Mouse (Mus musculus) intestine, embryonic 15.5 days (tissue): ENCODE data around the gene Vtn. TPM values are rescaled to one million over a fixed set of nuclear protein-coding genes. Genes with fewer than 3 reads are reported as not detected.
A peak's percentile ranks its signal among the peaks of the same experiment; 100 is the strongest.

ENCODE experiments used
- ATAC-seq: fragments of 200-750 bp; cut with Nextera tagmentation; 2 replicates; pipeline ENCODE4 v1.8.0; 2017; ENCODE audit warnings: moderate TSS enrichment, moderate library complexity
- H3K27ac ChIP-seq: fragments of 300-500 bp; sonication (generic); 2 replicates; pipeline ENCODE4 v1.5.1; 2015; ENCODE audit warnings: mild to moderate bottlenecking, inconsistent platforms
- H3K27me3 ChIP-seq: fragments of 300-500 bp; sonication (generic); replicated peaks from 2 replicates; pipeline ENCODE4 v1.6.1; 2015; ENCODE audit warnings: inconsistent platforms
- H3K36me3 ChIP-seq: fragments of 300-500 bp; sonication (generic); 2 replicates; pipeline ENCODE4 v1.6.1; 2015; ENCODE audit warnings: inconsistent platforms
- H3K4me1 ChIP-seq: fragments of 300-500 bp; sonication (generic); replicated peaks from 2 replicates; pipeline ENCODE4 v1.6.1; 2015; ENCODE audit warnings: inconsistent platforms
- H3K4me2 ChIP-seq: fragments of 300-500 bp; sonication (generic); replicated peaks from 2 replicates; pipeline ENCODE4 v1.6.1; 2015; ENCODE audit warnings: mild to moderate bottlenecking, inconsistent platforms
- H3K4me3 ChIP-seq: fragments of 300-500 bp; sonication (generic); replicated peaks from 2 replicates; pipeline ENCODE4 v1.5.1; 2015; ENCODE audit warnings: inconsistent platforms
- H3K9ac ChIP-seq: fragments of 300-500 bp; sonication (generic); 2 replicates; pipeline ENCODE4 v1.6.1; 2015; ENCODE audit warnings: inconsistent platforms
- H3K9me3 ChIP-seq: fragments of 300-500 bp; sonication (generic); 2 replicates; pipeline ENCODE4 v1.6.1; 2016; ENCODE audit warnings: inconsistent platforms
- WGBS: fragments of 180-500 bp; shearing (Covaris S2); methylation state at CpG from one replicate; pipeline ENCODE4 v1.1.7; 2015; 5-methylcytosine and 5-hydroxymethylcytosine counted together
- polyA plus RNA-seq: library from polyadenylated mRNA; unstranded; fragments of >200 nt; fragmentation: Nextera tagmentation; extraction: Ambion mirVana; gene quantifications from 2 replicates; pipeline ENCODE4 v1.2.1, GENCODE M21; 2015

The Vtn gene
- polyA plus RNA-seq, 1 experiment from 2014 or later = 22.4 TPM

DNA sequence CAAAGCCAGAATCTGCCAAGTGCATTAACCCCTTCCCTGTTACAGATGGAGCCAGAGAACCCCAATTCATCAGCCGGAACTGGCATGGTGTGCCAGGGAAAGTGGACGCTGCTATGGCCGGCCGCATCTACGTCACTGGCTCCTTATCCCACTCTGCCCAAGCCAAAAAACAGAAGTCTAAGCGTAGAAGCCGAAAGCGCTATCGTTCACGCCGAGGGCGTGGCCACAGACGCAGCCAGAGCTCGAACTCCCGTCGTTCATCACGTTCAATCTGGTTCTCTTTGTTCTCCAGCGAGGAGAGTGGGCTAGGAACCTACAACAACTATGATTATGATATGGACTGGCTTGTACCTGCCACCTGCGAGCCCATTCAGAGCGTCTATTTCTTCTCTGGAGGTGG lies 2.6 kb downstream of the Vtn start:
- 76% methylated on average over 20 of the region's 20 CpGs for WGBS
- no peak overlapping the region for H3K4me2 ChIP-seq
- ATAC-seq = no peak

DNA sequence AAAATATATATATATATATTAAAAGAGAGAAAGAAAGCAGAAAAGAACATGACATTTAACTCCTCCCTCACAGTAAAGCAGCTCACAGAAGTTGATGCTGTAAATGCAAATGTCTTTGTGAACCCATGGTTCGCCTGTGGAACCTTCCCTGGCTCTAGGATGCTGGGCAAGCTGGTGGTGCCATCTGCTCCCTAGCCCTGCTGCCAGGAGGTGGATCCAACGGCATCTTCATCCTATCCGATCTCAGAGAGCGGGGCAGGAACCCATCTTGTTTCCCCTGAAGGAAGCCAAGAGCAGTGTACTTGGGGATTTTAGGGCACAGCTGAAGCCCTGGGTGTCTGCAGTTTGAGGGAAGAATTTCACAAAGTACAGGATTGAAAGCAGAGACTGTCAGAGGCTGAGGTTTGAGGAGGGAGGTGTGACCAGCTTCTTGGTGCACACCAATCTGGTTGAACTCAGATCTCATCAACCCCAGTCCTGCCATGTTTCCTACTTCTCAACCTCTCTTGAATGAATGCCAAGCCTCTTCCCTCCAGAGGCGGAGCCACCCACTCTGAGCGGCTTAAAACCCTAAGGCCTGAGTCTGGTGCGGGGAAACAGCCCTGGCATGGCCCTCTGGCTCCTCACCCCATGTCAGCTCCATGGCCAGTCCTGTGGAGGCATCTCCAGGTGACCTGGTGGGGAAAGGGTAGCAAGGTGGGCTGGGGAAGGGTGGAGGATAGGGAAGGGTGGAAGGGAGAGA lies 4.2 kb downstream of the Vtn start, which contains the start of gene Sebox:
Sebox (plus strand) TSS at position 539 of the 742 bp plus-strand sequence.
- H3K4me2 ChIP-seq = no peak within 1 kb of the TSS
- 74% methylated on average over 7 of the region's 7 CpGs for WGBS

More for the DNA sequence above, 2.6 kb downstream of the Vtn start:
- Histone ChIP-seq H3K27me3 (peaks cover 12% of the 10 kb centered on the region), H3K9me3 (no peaks in the 10 kb centered on the region), H3K9ac (no peak overlapping the region), H3K27ac (no peak overlapping the region), H3K4me1 (peaks cover 10% of the 10 kb centered on the region; the same call in 1 of the 2 replicates), H3K36me3 (no peaks in the 10 kb centered on the region), H3K4me3 (no peak overlapping the region)

DNA sequence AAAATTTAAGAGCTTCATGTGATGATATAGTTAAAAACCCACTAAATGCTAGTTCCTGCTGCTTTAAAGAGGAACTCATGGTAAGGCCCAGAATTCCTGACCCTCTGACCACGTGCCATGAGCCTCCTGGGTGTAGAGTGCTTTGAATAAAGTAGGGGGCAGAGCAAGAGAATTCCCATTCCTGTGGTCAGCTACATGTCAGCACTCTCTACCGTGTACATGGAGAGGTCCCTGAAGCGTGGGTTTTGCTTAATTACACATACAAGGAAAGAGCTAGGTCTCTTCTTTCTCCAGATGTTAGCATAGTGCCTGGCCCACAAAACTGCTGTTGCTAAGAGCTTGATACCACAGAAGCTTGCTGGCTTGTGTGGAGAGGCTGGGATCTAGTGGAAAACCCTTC lies 6.5 kb downstream of the Vtn start:
- WGBS = 77% methylated on average over 3 of the region's 3 CpGs
- H3K4me2 ChIP-seq = no peak overlapping the region
- no peak overlapping the region for H3K27ac ChIP-seq
- ATAC-seq = no peak
- no peak overlapping the region for H3K4me3 ChIP-seq
- 0 out of 2 replicates have a peak, but pooled peaks cover 3% of the 10 kb centered on the region for H3K4me1 ChIP-seq
- no peak overlapping the region for H3K9ac ChIP-seq
- peaks cover 11% of the 10 kb centered on the region; the same call in 1 of the 2 replicates for H3K36me3 ChIP-seq
- no peaks in the 10 kb centered on the region; the same call in 1 of the 2 replicates for H3K27me3 ChIP-seq
- H3K9me3 ChIP-seq = no peaks in the 10 kb centered on the region

More for the DNA sequence above, 4.2 kb downstream of the Vtn start, which contains the start of gene Sebox:
- no peak within 1 kb of the TSS for H3K9ac ChIP-seq
- ATAC-seq = no peak
- no peak within 1 kb of the TSS for H3K4me3 ChIP-seq
- H3K4me1 ChIP-seq = 0 out of 2 replicates have a peak, but pooled peaks cover 3% of the 10 kb centered on the region
- peaks cover 4% of the 10 kb centered on the region for H3K27me3 ChIP-seq
- no peak within 1 kb of the TSS for H3K27ac ChIP-seq
- peaks cover 7% of the 10 kb centered on the region; the same call in 1 of the 2 replicates for H3K36me3 ChIP-seq
- no peaks in the 10 kb centered on the region for H3K9me3 ChIP-seq

DNA sequence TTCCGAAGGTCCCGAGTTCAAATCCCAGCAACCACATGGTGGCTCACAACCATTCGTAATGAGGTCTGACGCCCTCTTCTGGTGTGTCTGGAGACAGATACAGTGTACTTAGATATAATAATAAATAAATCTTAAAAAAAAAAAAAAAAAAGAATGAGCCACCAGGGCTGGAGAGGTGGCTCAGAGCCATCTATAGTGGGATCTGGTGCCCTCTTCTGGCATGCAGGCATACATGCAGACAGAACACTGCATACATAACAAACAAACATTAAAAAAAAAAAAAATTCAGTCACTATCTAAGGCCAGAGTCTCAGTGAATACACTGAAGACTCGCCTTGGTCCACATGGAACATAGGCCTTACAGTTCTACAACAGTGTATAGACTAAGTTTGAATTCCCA lies 10.3 kb downstream of the Vtn start:
- H3K9me3 ChIP-seq = no peaks in the 10 kb centered on the region
- peaks cover 12% of the 10 kb centered on the region for H3K4me1 ChIP-seq
- H3K27me3 ChIP-seq = no peaks in the 10 kb centered on the region
- H3K9ac ChIP-seq = no peak overlapping the region
- WGBS = 77% methylated on average over 5 of the region's 5 CpGs
- no peak for ATAC-seq
- H3K4me2 ChIP-seq = no peak overlapping the region
- no peak overlapping the region for H3K27ac ChIP-seq
- peaks cover 11% of the 10 kb centered on the region; the same call in 1 of the 2 replicates for H3K36me3 ChIP-seq
- H3K4me3 ChIP-seq = no peak overlapping the region

DNA sequence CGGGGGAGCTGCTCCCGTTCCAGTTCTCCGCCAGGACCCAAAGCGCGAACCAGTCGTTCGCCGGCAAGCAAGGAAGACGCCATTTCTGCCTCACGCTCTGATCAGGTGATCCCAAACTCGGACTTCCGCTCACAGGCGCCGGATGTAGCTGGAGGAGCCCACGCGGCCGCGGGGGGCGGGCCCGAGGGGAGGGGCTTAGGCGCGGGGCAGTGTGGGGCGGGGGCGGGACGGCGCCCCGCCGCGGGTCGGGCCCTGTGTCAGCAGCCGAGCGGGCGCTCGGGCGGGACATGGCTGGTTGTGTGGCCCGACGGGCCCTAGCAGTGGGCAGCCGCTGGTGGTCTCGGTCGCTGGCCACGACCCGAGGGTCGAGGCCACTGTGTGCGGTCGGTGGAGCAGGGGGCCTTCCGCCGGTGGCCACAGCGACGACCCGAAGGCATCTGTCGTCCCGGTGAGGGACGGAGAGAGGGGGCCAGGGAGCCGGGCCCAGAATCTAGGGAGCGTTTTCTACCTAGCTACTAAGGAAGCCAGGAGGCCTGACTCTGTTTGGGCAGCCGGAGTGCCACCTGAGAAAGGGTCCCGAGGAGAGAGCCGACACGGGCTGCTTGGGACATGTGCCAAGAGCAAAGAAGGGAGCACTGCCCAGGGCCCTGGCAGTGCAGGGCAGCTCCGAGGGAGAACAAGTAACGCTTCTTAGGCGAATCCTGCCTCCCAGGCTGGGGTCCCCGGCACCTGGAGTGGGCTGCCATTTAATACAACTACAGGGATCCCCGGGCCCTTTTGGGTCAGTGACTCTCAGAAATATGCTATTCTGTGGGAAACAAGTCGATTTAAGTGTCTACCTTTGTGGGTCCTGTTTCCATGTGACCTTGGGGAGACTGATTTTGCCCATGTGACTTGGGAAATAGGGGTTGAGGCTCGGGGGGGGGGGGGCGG lies 13.4 kb downstream of the Vtn start, which contains the start of the genes Tmem199 and Poldip2:
Tmem199 (minus strand) TSS at position 148 of the 933 bp plus-strand sequence.
Poldip2 (plus strand) TSS at position 169 of the 933 bp plus-strand sequence.
- H3K4me3 ChIP-seq = peak within 1 kb of the TSS; percentile 70
- H3K4me1 ChIP-seq = peaks cover 12% of the 10 kb centered on the region
- H3K9me3 ChIP-seq = no peaks in the 10 kb centered on the region
- H3K9ac ChIP-seq = peak within 1 kb of the TSS; percentile 89
- peak within 1 kb of the TSS; percentile 68 for H3K27ac ChIP-seq
- peak; percentile 99 for ATAC-seq
- H3K27me3 ChIP-seq = no peaks in the 10 kb centered on the region
- peaks cover 32% of the 10 kb centered on the region for H3K36me3 ChIP-seq
- WGBS = under 1% methylated on average over 54 of the region's 67 CpGs
- H3K4me2 ChIP-seq = peak within 1 kb of the TSS; percentile 86

DNA sequence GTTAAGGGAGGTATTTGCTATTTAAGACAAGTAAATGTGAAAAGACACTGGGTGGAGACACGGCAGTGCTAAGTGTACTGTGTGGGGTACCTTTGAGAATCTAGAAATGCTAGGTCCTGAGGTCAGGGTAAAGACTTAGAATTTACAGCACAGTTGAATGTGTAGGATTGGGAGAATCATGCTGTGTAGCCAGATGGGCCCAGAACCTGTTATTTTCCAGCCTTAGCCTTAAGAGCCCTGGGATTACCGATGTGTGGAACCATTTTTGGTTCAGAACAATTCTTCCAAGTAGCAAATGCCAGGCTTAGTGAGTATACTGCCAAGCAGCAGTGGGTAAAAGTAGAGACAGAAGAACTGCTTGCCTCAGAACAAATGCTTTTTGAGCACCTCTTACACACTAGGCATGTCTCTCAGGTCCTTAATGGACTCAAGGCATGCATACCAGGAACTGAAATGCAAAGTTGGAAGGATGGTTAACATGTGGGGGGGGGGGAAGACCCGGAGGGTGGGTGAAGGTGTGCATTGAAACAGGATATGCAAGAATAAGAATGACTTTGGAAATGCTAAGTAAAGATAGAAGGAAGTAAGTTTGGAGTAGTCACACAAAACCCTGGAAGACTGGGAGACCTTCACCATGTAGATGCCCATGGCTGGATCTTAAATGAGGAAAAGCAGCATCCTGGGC lies 14.4 kb downstream of the Vtn start:
- H3K27ac ChIP-seq = no peak overlapping the region
- H3K27me3 ChIP-seq = no peaks in the 10 kb centered on the region
- peaks cover 34% of the 10 kb centered on the region for H3K36me3 ChIP-seq
- peaks cover 12% of the 10 kb centered on the region for H3K4me1 ChIP-seq
- H3K9me3 ChIP-seq = no peaks in the 10 kb centered on the region
- H3K9ac ChIP-seq = peak overlapping the region; percentile 89; the same call in 1 of the 2 replicates
- no peak for ATAC-seq
- peak overlapping the region; percentile 86 for H3K4me2 ChIP-seq
- peak overlapping the region; percentile 70 for H3K4me3 ChIP-seq
- 75% methylated on average over 3 of the region's 3 CpGs for WGBS

DNA sequence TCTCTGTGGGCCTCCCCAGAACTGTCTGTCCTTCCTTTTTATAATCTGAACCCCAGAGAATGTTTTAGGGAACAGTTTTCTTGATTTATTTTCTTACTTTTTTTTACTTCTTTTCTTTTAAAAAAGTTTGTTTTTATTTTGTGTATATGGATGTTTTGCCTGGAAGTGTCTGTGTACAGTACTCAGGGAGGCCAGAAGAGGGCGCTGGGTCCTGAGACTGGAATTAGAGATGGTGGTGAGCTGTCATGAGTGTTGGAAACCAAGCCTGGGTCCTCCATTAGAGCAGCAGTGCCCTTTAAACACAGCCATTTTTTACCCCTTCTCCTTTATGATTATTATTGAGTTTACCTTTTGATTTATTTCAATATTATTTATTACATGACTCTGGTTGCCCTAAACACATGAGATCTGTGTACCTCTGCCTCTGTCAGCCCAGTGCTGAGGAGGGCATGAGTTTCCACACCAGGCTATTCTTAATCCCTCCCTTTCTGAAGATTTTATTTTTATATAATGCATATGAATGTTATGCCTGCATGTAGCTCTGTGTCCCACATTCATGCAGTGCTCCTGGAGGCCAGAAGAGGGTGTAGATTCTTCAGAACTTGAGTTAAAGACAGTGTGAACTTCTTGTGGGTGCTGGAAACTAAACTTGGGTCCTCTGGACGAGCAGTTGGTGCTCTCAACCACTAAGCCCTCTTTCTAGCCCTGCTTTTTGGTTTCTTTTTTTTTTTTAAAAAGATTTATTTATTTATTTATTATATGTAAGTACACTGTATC lies 16.8 kb downstream of the Vtn start:
- Histone ChIP-seq H3K27me3 (no peaks in the 10 kb centered on the region), H3K9ac (no peak overlapping the region), H3K36me3 (peaks cover 46% of the 10 kb centered on the region), H3K4me1 (peaks cover 12% of the 10 kb centered on the region), H3K4me3 (no peak overlapping the region), H3K4me2 (no peak overlapping the region), H3K9me3 (no peaks in the 10 kb centered on the region), H3K27ac (no peak overlapping the region)
- no peak for ATAC-seq
- 67% methylated on average over 2 of the region's 2 CpGs for WGBS

DNA sequence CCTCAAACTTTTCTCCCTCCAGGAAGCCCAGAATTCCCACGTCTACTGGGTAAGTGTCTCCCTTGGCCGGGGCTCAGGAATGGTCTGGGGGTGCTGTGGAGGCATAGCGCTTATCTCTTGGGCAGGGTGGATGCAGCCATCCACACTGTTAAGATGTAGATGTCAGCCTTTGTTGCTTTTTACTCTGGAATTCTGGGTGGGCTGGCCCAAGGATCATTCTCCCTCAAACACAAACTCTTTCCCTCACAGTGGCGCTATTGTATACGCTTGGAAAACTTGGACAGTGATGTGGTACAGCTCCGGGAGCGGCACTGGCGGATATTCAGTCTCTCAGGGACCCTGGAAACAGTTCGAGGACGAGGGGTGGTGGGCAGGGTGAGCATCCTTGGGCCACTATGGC lies 20.0 kb downstream of the Vtn start:
- Histone ChIP-seq H3K9me3 (no peaks in the 10 kb centered on the region), H3K27ac (no peak overlapping the region), H3K9ac (no peak overlapping the region), H3K27me3 (no peaks in the 10 kb centered on the region), H3K4me1 (no peaks in the 10 kb centered on the region), H3K4me2 (no peak overlapping the region), H3K36me3 (peaks cover 76% of the 10 kb centered on the region), H3K4me3 (no peak overlapping the region)
- no peak for ATAC-seq
- WGBS = 89% methylated on average over 10 of the region's 10 CpGs

DNA sequence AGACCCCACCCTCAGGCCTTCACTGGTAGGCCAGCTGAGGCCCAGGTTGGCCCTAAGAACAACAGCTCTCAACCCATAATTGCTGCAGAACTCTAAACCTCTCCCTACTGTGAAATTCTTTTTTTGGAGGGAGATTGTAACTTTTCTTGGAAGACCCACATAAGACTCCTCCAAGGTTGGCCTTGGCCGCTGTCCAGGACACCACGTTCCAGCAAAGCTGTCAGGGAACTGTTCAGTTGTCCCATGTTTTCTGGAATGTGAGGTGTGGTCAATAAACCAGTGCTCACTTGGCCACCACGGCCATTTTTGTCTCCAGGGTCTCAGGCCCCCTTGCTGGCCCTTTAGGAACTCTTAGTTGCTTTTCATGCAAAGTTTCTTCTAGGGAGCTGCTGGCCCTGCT lies 23.0 kb downstream of the Vtn start:
- no peaks in the 10 kb centered on the region for H3K4me1 ChIP-seq
- no peaks in the 10 kb centered on the region for H3K9me3 ChIP-seq
- H3K27ac ChIP-seq = no peak overlapping the region
- no peak overlapping the region for H3K4me3 ChIP-seq
- WGBS = 85% methylated on average over 3 of the region's 3 CpGs
- H3K4me2 ChIP-seq = no peak overlapping the region
- no peaks in the 10 kb centered on the region for H3K27me3 ChIP-seq
- H3K9ac ChIP-seq = no peak overlapping the region
- peaks cover 71% of the 10 kb centered on the region for H3K36me3 ChIP-seq
- no peak for ATAC-seq

DNA sequence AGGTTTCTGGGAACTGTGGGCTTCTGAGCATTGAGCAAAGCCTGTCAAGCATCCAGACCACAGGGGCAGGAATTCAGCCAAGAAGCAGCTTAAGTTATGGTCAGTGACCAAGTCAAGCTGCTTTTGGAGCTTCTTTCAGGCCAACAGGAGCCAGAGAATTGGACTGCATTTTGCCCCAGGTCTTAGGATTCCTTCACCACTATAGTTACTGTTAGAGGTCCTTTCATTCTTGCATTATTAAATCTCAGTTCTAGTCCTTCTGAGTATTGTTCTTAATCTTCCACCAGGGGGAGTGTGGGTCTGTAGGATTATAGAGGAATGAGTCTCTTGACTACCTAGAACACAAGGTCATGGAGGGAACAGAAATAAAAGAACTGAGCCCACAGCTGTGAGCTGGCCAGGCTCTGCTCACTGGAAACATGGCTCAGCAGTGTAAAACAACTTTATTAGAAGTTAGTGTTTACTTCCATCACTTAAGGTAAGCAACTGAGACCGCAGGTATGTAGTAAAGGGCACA lies 23.6 kb downstream of the Vtn start:
- peaks cover 73% of the 10 kb centered on the region for H3K36me3 ChIP-seq
- no peak overlapping the region for H3K27ac ChIP-seq
- H3K4me1 ChIP-seq = no peaks in the 10 kb centered on the region
- no peak for ATAC-seq
- no peaks in the 10 kb centered on the region for H3K27me3 ChIP-seq
- H3K4me2 ChIP-seq = no peak overlapping the region
- no peaks in the 10 kb centered on the region for H3K9me3 ChIP-seq
- 79% methylated on average over 1 of the region's 1 CpGs for WGBS
- H3K4me3 ChIP-seq = no peak overlapping the region
- no peak overlapping the region for H3K9ac ChIP-seq
